Mouse (Mus musculus): Measurements from ENCODE around the gene Zfp287. TPM values are rescaled to one million over a fixed set of nuclear protein-coding genes. Genes with fewer than 3 reads are reported as not detected.

Zfp287 gene
- 1.7 TPM for polyA plus RNA-seq (2014; fragmentation: Illumina TruSeq; extraction: RNeasy Lipid Tissue Mini Kit (QIAGEN cat#74804); ENCODE audit: low read depth, low replicate concordance)

DNA sequence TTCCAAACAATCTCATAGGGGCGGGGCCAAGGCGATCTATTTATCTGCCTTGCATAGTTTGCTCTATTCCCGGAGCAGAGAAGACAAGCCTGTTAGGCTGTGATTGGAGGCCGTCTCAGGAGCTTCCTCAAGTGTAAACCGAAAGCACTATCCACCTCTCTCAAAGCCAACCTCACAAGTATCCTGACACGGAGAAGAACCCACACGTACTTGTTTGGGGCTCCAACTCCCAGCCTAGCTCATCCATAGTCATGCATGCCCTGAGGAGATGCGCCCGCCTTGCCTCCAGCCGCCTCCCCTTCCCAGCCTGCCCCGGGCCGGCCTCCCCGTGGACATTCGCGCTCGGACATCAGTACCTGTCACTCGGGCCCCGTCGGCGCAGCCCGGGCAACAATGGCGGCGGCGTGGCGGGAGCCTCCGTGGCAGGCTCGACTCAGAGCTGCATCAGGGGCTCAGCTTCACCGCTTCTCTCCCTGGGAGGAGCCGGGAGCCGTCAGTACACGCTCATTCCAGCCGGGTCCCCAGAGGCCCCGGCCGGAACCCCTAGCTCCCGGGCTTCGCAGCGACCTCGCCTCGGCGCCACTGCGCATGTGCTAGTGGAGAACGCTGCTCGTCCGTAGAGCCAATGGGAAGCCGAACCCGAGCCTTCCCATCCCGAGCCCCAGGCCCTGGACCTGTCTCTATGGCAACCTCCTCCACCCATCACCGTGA, at the start of gene Zfp287:
TSS of gene Zfp287 (minus strand) at position 595 of the 711 bp plus-strand sequence.

DNA sequence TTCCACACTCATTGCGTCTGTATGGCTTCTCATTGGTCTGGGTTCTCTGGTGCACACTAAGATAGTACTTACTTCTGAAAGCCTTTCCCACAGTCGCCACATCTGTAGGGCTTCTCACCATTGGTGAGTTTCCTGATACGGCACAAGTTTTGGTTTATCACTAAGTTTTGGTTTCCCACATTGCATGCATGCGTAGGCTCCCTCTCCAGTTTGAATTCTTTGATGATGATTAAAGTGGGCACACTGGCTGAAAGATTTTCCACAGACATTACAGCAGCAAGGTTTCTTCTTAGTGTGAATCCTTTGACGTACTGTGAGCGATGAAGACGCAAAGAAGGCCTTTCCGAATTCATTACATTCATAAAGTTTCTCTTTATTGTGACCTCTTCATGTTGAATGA, 21.1 kb upstream of the Zfp287 start, which contains the start of gene Gm10428:
TSS of gene Gm10428 (plus strand) at position 321 of the 400 bp plus-strand sequence.

Other genes starting within 250 kb of the Zfp287 start
- gene Cenpv, start 192.6 kb downstream of the Zfp287 start, polyA plus RNA-seq (2014; fragmentation: Illumina TruSeq; extraction: RNeasy Lipid Tissue Mini Kit (QIAGEN cat#74804); ENCODE audit: low read depth, low replicate concordance), result 17.1 TPM
- gene Ubb, start 180.7 kb downstream of the Zfp287 start, polyA plus RNA-seq (2014; fragmentation: Illumina TruSeq; extraction: RNeasy Lipid Tissue Mini Kit (QIAGEN cat#74804); ENCODE audit: low read depth, low replicate concordance), result 40.9 TPM
- not detected for gene Trpv2, start 157.4 kb downstream of the Zfp287 start, polyA plus RNA-seq (2014; fragmentation: Illumina TruSeq; extraction: RNeasy Lipid Tissue Mini Kit (QIAGEN cat#74804); ENCODE audit: low read depth, low replicate concordance)
- gene Lrrc75a, start 83.4 kb downstream of the Zfp287 start, polyA plus RNA-seq (2014; fragmentation: Illumina TruSeq; extraction: RNeasy Lipid Tissue Mini Kit (QIAGEN cat#74804); ENCODE audit: low read depth, low replicate concordance), result 3.5 TPM
- gene Mmgt2, start 83.2 kb downstream of the Zfp287 start, polyA plus RNA-seq (2014; fragmentation: Illumina TruSeq; extraction: RNeasy Lipid Tissue Mini Kit (QIAGEN cat#74804); ENCODE audit: low read depth, low replicate concordance), result 15.0 TPM
- not detected for gene Gm10428, start 21.2 kb upstream of the Zfp287 start, polyA plus RNA-seq (2014; fragmentation: Illumina TruSeq; extraction: RNeasy Lipid Tissue Mini Kit (QIAGEN cat#74804); ENCODE audit: low read depth, low replicate concordance)
- 1.7 TPM for gene Zfp286, start 57.6 kb upstream of the Zfp287 start, polyA plus RNA-seq (2014; fragmentation: Illumina TruSeq; extraction: RNeasy Lipid Tissue Mini Kit (QIAGEN cat#74804); ENCODE audit: low read depth, low replicate concordance)
- gene Trim16, start 88.3 kb upstream of the Zfp287 start, polyA plus RNA-seq (2014; fragmentation: Illumina TruSeq; extraction: RNeasy Lipid Tissue Mini Kit (QIAGEN cat#74804); ENCODE audit: low read depth, low replicate concordance), result 3.8 TPM
- gene Fbxw10, start 115.2 kb upstream of the Zfp287 start, polyA plus RNA-seq (2014; fragmentation: Illumina TruSeq; extraction: RNeasy Lipid Tissue Mini Kit (QIAGEN cat#74804); ENCODE audit: low read depth, low replicate concordance), result 0.44 TPM
- 120 TPM for gene Tvp23b, start 147.6 kb upstream of the Zfp287 start, polyA plus RNA-seq (2014; fragmentation: Illumina TruSeq; extraction: RNeasy Lipid Tissue Mini Kit (QIAGEN cat#74804); ENCODE audit: low read depth, low replicate concordance)
- not detected for gene Cdrt4, start 219.3 kb upstream of the Zfp287 start, polyA plus RNA-seq (2014; fragmentation: Illumina TruSeq; extraction: RNeasy Lipid Tissue Mini Kit (QIAGEN cat#74804); ENCODE audit: low read depth, low replicate concordance)